Mouse (Mus musculus): Measurements from ENCODE around the gene Nup107.
"Not testable (repeated sequence)": the region's sequence is repeated elsewhere in the genome, so short reads cannot be mapped to it uniquely, and the experiment has no call there.

Nup107 gene

DNA sequence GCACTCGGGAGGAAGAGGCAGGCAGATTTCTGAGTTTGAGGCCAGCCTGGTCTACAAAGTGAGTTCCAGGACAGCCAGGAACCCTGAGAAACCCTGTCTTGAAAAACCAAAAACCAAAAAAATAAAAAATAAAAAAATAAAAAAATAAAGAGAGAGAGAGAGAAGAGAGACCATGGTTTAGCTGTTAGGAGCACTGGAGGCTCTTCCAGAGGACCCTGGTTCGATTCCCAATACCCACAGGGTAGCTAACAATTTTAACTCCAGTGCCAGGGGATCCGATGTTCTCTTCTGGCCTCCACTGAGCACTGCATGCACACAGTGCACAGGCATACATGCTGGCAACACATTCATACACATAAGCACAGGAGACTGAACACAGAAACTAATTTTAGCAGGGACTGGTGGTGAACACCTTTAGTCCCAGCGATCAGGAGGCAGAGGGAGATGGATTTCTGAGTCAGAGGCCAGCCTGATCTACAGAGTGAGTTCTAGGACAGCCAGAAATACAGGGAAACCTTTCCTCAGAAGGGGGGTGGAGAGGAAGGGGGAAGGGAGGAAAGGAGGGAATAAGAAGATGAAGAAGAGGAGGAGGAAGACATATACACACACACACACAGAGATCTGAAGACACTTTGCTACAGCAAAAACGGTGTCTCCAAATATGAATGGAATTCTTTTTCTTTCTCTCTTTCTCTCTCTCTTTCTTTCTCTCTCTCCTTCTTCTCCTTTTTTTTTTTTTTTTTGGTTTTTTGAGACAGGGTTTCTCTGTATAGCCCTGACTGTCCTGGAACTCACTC is 39.5 kb downstream of the Nup107 start:
- no peak for DNase-seq (ENCODE audit: low read depth, low spot score)

DNA sequence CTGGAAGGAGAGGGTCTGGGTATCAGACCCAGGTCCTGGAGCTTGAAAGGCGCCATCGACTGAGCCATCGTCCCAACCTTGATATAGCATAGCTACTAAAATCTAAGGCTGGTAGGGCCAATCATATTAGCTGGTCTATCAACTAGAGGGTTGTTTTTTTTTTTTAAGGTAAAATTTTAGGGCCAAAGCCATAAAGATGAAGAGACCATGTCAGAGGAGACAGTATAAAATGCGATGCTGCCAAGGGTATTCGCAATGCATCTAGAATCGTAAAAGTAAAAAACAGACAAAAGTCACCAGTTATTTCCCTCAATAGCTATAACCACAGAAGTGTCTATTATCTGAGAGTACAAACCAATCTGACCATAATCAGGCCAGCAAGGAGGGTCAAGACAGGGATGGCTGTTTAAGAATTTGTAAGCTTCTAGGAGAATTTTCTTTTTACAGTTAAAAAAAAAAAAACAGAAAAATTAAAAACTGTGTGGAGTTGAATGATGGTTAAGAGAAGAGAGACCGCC is 40.1 kb downstream of the Nup107 start:
- no peak for DNase-seq (ENCODE audit: low read depth, low spot score)

DNA sequence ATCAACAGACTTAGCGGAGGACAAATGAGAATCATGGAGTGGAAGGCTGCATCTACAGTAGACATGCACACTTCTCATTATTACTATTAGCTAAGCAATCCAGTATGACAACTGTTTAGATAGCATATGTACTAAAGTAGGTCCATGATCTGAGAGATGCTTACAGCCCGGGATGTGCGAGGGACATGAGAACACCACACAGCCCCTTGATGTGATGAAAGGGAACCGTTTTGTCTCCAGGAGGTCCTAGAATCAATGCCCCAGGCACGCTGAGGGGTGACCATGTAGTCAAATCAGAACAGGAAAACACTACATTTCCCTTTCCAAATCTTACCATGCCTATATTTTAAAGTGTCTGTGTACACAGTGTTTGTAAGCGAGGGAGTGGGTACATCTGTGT is 40.8 kb downstream of the Nup107 start:
- no peak for DNase-seq (ENCODE audit: low read depth, low spot score)

DNA sequence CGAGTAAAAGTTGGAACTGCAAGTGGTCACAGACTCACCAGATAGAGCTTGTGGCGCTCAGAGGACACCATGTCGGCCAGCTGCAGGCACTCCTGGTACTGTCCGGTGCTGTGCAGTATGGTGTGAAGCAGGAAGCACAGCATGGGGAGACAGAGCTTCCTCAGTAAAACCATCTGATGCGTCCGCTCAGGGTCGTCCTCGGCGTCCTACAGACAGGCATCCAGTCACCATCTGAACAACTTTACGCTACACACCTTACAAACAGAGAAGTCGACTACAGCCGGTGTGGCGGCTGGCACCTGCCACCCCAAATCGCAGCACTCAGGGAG is 41.3 kb downstream of the Nup107 start:
- no peak for DNase-seq (ENCODE audit: low read depth, low spot score)

DNA sequence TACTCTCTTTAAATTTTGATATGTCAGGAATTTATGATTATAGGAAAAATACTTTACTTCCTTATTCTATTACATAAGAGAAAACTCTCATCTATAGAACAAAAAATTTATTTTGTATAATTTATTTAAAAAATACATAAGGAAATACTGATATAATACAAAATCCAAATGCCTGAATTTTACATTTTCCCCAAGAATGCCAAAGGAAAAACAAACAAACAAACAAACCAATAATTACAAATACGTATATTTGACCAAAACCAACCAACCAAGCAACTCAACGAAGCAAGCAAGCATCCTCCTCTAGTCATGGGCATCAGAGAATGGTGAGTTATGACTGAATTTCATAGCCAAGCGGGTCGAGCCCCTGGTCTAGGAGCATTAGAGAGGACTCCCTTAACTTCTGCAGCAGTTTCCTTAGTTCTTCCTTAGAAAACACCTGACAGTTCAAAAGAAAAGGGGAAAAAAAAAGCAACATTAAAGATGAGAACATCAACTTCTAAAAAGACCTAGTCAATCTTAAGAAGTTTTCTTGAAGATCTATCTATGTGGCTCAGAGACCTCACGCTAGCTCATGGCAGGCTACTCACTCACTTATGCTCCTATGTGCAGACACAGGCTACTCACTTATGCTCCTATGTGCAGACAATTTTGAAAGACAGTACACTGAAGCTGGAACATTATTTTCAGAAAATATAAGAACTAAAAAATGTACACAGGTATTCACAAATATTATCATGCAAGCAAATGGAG is 41.8 kb downstream of the Nup107 start:
- no peak for DNase-seq (ENCODE audit: low read depth, low spot score)

DNA sequence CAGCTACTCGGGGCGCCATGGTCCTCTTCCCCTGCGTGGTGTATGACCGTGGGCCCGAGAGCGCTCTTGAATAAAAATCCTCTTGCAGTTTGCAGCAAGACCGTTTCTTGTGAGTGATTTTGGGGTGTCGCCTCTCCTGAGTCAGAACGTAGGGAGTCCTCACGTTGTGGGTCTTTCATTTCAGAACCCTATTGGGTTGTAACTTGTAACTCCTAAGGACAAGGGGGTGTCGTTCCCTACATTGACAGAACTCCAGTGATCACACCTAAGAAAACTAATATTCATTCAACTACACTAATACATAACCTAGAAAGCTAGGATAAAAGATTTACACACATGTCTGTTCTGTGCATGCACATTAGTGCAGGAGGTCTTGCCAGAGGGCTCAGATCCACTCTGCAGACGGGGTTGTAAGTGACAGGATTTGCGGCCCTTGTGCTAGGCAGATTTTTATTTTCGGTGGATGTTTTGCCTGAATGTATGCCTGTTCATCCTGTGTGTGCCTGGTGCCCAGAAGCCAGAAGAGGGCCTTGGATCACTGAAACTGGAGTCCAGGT is 42.6 kb downstream of the Nup107 start:
- DNase-seq (ENCODE audit: low read depth, low spot score), result no peak

DNA sequence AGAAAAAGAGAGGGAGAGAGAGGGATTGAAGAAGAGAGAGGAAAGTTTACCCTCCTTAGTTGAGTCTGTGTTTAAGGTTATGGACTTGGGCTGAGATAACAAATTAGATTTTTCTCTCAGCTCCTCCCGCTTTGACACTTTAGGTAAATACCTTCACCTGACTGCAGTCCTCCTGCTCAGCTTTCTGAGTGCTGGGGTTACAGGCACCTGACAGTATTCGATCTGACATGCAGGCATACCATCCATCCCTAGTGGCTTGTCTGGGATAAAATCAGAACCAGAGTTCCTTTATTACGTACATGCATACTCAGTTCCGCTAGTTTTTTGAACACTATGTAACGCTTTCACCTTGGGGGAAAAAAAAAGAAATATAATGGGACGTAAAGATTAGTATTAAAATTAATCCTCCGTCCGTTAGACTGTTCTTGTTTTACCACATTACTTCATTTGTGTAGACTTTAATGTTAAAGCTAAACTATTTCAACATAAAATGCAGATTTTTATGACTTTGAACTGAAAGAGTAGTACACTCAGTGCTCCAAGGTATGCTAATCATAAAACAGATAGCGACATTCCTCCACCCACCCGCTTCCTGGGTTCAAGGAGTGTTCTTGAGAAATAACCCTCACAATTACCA is 43.3 kb downstream of the Nup107 start:
- no peak for DNase-seq (ENCODE audit: low read depth, low spot score)

DNA sequence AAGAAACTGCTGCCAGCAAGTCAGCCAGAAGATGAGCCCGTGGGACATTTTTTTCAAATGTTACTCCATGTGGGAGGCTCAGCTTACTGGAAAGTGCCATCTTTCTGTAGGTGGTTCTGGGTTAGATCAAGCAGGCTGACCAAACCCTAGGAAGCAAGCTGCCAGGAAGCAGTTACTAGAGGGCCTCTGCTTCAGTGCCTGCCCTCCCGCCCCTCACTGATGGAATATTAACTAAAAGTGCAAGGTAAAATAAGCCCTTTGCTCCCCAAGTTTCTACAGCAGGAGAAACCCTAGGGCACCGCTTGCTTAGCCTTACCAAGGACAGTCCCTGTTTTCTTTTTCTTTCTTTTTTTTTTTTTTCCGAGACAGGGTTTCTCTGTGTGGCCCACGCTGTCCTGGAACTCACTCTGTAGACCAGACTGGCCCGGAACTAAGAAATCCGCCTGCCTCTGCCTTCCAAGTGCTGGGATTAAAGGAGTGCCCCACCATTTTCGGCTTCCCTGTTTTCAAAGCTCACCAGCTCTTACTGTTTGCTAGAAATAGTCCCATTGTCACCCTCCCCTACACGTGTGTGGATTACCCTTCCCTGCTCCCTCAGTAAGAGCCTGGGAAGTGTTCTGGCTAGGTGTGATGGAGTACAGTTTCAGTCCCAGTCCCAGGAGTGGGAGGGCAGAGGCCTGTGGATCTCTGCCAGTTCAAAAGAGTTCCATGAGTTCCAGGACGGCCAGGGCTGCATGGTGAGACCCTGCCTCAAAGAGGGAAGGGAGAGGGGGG is 44.0 kb downstream of the Nup107 start:
- DNase-seq (ENCODE audit: low read depth, low spot score), result no peak

DNA sequence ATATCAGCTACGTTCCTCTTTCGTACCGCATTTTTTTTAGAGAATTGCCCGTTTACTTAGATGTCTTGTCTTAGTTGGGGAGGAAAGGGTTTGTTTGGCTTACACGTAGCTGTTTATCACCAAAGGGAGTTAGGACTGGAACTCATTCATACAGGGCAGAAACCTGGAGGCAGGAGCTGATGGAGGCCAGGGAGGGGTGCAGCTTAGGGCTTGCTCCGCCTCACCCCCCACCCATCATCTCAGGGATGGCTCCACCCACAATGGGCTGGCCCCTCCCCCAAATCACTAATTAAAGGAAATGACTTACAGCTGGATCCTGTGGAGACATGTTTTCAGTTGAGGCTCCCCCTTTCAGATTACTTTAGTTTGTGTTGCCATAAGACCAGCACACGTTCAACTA is 44.8 kb downstream of the Nup107 start:
- no peak for DNase-seq (ENCODE audit: low read depth, low spot score)

DNA sequence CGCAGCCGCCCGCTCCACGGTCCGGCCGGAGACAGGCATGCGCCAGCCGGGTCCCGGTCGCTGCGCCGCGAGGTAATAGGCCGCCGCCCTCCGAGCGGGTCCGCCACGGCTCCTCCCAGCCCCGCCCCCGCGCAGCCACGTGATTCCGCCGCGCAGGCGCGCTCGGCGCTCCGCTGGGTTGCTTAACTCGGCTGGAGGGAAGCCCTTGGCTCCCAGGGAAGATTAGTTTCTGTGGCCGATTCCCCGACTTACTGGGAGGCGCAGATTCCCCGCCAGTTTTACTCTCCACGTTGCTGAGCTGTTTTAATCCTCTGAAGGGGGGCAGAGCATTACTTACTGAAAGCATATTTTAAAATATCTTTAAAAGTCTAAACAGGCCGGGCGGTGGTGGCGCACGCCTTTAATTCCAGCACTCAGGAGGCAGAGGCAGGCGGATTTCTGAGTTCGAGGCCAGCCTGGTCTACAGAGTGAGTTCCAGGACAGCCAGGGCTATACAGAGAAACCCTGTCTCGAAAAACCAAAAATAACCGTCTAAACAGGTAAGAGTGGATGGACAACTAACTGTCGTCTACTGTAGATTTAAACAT is 46.1 kb downstream of the Nup107 start, which contains the start of gene Slc35e3:
Gene Slc35e3 (minus strand): TSS at position 69 of the 587 bp plus-strand sequence.
- DNase-seq (ENCODE audit: low read depth, low spot score), result peak; percentile 81

DNA sequence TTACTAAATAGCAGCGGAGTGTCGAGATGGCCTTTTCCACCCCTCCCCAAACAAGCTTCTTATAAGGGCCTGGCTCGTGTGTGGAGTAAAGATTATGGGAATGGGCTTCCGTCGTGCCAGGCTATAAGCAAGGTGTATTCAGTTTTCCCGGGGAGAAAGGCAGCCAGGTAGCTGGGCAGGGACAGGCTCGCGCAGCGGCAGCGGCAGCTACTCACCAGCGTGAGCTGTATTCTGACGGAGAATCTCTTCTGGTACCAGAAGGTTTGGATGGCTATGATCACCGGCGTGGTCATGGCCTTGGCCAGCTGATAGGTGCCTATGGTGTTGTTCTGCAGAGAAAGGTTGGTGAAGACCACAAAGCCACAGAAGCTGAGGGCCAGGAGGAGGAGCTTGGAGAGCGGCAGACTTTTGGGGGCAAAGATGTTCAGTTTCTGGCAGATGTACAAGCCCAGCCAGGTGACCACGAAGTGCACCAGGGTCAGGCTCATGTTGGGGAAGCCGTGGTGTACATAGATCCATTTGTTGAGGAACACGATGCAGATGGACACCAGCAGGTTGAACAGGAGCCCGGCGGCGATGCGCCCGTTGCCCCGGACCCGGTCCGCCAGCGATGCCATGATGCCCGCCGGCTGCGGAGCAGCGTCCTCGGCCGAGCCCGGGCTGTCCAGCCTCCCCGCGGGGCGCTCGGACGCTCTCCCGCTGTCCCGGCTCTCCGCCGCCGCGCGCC is 46.8 kb downstream of the Nup107 start:
- not testable (repeated sequence) for DNase-seq (ENCODE audit: low read depth, low spot score)

DNA sequence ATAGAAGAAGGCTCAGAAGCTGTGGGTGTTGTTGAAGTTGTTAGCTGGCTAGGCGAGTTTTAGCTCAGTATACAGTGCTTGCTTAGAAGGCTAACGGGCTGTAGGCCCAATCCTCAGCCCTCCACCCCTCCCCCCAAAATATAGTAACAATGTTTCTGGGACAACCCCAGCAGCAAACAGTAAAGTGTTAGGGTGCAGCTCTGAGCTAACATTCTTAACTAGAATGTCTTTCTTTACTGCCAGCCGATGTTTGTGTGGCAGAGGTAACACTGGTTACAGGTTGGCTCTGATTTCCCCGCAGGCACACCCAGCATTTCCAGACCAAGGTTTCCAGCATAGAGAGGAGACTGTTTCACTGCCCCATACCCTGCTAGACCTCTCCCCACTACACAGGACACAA is 48.6 kb downstream of the Nup107 start:
- DNase-seq (ENCODE audit: low read depth, low spot score), result no peak

DNA sequence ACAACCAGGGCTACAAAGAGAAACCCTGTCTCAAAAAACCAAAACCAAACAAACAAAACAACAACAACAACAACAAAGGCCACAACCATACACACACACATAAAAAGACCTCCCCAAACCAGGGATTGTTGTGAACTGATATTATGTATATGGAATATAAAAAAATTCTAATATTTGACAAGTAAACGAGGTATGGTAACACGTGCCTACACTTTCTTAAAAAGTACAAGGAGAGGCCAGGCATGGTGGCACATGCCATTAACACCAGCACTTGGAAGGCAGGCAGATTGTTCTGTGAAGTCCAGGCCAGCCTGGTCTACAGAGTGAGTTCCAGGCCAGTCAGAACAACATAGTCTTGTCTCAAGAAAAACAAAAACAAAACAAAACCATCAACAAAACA is 49.3 kb downstream of the Nup107 start:
- DNase-seq (ENCODE audit: low read depth, low spot score), result no peak

DNA sequence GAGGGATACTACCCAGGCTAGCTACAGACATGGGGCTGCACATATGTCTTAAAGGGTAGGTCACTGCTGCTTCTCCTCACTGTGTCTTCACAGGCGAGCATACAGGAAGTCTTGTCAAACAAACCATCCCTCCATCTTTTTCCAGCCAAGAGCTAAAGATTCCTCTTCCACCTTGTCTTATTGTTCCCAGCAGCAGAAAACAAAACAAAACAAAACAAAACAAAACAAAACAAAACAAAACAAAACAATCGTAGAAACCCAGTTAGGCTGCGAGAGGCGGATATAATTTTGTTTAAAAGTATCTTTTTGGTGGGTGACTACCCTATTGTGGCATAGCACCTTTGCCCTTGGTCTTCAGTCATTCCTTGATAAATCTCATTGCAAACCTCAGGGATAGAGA is 49.9 kb downstream of the Nup107 start:
- no peak for DNase-seq (ENCODE audit: low read depth, low spot score)

DNA sequence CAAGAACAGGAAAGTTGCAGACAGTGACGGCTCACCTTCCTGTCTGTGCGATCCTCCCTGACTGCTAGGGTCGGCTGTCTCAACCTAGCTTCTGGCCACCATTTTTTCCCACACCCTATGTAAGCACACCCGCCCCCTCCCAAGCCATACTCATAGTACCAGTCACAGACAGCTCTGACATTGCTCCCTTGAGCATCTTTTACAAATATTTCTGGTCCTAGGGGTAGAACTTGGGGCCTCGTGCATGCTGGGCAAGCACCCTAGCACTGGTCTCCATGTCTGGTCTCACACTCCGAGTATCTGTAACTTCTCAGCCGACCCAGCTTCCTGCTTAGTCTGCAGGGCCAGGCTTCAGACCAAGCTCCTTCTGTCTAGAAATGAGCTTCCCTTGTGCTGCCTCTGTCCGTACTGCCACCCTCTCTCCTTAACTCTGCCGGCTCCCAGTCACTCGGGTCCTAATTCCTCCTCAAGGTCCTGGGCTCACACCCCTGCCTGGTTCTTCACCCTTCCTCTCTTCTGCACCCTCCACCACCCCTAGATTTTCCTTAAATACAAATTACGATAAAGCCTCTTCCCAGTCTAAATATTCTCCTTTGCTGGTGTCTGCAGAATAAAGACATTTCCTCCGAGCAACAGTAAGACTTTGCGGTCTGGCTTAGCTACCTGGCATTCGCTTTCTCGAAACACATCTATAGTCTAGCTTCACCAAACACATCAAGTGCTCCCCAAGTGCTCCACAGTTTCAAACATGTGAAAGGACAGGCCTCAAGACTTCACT is 50.6 kb downstream of the Nup107 start:
- DNase-seq (ENCODE audit: low read depth, low spot score), result no peak

DNA sequence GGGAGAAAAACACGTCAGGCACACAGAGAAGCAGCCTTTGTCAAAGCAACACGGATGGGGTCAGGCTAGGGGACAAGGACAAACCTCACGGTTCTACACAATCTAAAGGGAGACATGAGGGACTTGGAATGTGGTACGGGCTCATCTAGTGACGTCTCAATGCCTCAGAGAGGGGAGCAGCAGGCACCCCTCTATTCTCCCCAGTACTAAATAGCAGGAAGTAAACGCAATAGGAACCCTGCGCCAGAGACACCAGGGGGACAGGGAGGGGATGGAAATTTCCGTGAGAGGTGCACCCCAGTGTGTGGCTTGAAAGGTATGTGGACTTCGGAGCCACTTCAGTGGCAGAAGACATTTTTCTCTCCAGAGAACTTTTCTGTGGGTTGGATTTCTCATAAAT is 51.6 kb downstream of the Nup107 start:
- DNase-seq (ENCODE audit: low read depth, low spot score), result no peak

DNA sequence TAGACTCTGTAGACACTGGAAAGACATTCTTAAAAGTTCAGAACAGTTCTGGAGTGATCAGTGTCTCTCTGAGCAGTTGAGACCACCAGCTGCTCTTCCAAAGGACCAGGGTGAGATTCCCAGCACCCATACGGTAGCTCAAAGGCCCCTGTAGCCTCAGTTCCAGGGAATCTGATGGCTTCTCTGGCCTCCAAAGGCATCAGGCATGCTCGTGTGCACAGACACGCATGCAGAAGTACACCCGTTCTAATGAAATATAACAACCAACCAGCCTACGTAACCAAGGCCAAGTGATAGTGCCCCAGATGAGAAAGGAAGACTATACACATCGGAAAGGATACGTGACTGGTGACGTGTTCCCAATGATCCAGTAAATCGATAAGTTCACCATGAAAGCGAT is 52.3 kb downstream of the Nup107 start:
- DNase-seq (ENCODE audit: low read depth, low spot score), result no peak

DNA sequence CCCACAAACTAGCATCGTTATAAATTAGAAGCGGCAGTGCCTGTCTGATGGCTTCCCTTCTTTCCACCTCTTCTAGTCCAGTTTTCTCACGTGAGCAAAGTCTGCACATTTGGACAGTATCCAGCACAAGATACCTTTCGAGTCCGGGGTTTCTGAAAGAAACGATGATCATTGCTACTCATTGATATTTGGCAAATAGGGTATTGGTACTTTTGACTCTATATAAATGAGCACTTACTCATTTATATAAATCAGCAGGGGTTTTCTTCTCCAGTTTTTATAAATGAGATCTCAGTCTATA is 52.9 kb downstream of the Nup107 start:
- no peak for DNase-seq (ENCODE audit: low read depth, low spot score)

DNA sequence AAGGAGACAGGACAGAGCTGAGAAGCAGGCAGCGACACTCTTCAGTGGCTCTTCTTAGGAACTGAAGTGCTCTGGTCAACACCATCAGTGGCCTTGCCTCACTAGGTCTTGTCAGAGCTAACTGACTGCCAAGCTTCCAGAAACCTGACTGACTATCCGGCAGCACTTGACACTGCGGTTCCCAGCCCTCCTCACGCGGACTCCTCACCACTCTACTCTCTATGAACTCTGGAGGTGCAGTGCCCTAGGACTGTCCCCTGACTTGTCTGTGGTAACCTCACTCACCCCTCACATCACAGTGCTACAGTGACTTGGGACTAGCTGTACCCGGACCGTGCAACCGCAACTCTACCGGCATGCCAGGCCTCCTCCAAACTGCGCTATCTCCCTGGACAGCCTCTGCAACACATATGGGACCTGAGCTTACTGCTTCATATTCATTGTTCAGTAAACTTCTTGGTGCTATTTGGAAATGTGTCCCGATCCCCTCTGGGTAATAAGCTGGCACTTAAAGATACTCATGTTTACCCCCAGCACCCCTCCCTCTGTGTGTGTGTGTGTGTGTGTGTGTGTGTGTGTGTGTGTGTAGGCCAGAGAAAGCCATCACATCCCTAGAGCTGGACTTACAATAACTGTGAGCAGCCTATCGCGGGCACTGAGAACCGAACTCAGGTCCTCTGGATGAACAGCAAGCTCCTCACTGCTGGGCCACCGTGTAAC is 53.4 kb downstream of the Nup107 start:
- no peak for DNase-seq (ENCODE audit: low read depth, low spot score)
